Mouse (Mus musculus) natural killer cell, adult 2 months (primary cell): ENCODE results near the gene Mdga2.

Experiments
- DNase-seq, 2 experiments: peaks; one replicate each; pipeline ENCODE4 v3.0.0; 2022; ENCODE audit warnings: low spot score in 2 of 2

Gene Mdga2

DNA sequence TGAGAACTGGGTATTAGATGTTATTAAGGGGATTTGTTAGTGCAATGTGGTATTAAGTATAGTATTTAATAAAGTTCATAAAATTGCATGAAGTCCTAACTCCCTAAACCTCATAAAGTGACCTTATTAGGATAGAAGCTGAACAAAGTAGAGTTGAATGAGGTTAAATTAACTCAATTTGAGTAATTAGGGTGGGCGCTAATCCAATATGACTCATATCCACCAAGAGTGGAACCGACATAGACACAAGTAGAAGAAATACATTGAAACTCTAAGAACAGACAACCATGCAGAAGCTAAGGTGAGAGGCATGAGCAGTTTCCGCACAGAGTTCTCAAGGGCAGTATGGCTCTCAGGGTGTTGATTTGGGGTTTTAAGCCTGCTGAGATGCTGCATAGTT lies 165.7 kb downstream of the Mdga2 start:
- DNase-seq, result no peak

DNA sequence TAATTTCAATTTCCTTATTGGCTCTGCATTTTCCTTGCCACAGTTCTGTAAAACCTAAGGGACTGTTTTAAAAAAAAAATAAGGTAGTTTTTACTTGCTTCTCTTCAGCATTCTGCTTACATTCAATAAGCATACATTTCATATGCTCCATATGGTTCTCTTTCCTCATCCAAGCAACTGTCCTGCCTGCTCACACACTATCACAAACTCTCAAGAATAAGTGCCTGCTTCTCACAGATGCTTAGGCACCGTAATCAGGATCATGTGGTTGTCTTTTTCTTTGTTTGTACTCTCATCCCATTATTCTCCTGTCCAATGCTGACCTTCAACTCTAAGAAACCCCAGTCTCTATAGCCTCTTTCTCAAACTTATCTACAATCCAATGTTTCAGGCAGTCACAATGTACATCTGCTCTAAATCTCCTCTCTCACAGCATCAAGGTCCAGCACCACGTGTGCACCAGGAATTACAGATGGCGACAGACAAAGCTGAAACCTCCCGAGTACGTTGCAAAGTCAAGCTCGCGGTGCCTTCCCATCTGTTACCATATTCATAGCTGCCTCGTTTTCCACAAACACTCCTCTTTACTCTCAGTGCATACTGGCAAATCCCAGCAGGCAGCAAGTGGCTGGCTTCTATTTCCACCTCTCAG lies 177.1 kb downstream of the Mdga2 start:
- no peak for DNase-seq

DNA sequence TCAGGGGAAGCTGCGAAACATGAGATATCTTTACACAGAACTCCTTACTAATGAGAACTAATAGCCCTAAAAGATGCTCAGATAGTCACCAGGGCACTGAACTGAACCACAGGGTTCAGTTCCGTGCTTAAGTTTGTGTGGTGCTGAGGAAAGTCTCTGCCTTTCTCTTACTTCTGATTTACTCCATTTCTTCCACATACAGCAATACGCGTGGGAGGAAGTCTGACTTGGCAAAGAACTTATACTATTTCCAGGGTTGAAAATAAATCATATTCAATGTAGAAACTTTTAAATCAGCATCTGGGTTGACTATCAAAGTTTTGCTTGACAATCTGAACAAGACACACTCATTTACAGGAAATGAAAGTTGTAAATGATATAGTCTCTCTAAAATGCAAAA lies 180.5 kb downstream of the Mdga2 start:
- DNase-seq, result no peak

- DNase-seq, result no peak
Observed at GRCm38 (mm10) chr12:67035509-67036261, 186.7 kb downstream of the Mdga2 start.

GRCm38 (mm10) chr12:67017192-67017591 lies 205.2 kb downstream of the Mdga2 start:
- no peak for DNase-seq

DNA sequence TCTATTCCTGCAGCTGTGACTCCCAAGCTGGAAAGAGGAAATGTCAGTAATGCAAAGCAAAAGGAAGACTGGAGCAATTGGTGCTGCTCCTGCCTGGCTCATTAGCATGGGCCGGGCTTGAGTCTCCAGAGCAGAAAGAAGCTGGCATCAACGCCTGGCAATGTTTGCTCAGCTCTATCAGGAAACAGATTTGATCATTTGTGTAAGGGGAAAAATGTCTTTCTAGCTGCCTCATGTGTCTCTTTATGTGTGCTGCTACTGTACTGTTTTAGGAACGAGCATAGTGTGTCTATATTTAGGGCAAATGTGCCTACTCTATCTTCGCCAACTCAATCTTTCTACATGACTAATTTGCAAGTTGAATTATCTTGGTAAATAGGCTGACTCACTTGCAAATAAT lies 211.0 kb downstream of the Mdga2 start:
- DNase-seq, result no peak

DNA sequence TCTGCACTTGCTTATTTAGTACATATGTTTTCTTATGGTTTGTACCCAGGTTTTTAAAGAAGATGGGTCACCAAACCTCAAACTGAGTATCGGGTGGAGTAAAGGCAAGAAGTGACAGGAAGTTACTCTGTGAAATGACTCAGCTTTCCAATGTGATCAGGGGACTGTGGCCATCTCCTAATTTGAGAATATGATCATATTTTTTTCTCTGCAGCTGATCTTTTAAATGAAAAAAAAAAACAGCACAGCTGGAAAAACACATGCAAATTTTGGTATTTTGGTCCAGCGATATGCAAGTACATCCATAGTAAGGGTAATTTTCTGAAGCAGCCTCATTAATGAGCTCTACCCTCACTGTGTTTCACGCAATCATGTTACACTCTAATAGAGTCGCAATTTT lies 212.0 kb downstream of the Mdga2 start:
- no peak for DNase-seq

DNA sequence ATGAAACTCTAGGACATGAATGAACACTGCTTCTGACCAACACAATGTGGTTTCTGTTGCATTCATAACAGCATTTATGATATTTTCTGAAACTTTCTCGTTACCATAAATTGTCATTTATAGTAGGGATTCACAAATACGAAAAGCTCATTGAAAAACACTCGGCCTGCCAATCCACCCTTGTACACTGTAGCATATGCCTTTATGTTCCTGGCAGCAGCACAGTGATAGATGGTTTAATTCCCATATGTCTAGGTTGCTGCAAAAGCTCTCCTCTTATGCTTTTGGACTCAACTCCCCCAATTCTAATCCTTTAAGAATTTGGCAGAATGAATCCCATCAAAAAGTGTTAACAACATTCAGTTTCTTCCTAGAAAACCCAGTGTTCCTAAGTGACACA lies 213.2 kb downstream of the Mdga2 start:
- DNase-seq, result no peak

DNA sequence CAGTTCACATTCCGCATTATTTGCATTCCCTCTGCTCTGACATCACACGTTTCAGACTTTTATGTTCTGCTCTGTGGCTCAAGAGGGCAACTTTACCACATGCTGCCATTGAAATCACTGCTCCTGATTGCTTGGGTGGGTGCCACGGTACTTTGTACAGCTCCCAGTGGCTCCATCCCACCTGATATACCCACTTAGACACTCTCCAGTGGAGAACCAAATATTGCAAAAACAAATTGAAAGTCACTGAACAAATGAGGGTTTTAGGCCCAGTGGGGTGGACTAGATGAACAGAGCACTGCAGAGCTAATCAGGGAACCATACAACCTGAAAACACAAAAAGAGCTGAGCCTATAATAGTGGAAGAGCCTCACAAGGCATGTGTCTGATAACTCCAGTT lies 268.2 kb downstream of the Mdga2 start:
- DNase-seq, result no peak

DNA sequence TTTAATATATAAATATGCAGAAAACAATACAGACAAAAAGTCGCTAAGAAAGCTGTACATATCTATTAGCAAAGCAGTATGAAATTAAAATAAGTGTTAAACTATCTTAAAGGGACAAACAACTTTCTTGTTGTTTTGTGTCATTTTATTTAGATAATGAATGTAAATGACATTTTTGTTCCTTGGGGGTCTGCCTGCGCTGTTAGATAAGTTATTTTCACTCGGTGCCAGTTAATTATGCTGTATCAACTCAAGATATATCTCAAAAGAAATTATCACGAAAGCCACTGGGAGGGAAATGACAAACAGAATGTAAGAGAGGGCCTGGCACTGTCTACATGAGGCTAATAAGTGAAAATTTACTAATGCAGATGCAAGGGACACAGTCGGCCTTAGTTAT lies 306.6 kb downstream of the Mdga2 start:
- no peak for DNase-seq

GRCm38 (mm10) chr12:66899366-66899765 lies 323.0 kb downstream of the Mdga2 start:
- no peak for DNase-seq

GRCm38 (mm10) chr12:66896790-66897189 lies 325.6 kb downstream of the Mdga2 start:
- no peak for DNase-seq

GRCm38 (mm10) chr12:66890296-66890695 lies 332.1 kb downstream of the Mdga2 start:
- no peak for DNase-seq

- DNase-seq, result no peak
Observed at GRCm38 (mm10) chr12:66889276-66889675, 333.1 kb downstream of the Mdga2 start.

DNA sequence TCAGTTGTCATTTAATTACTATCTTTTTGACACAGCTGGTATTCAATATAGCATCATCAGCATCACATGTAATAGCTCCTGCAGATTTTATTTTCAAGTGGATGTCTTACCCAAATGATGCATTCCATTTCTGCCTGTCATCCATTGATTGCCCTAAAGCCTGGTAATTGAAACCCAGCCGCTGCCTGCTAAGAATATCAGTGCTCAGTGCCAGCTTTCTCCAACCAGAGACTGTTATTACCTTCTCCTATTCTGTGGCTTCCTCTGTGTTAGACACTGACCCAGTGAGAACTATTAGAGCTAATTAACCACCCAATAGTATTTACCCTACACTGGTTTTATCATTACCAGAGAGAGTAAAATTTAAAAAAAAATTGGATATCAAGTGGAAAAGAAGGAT lies 333.7 kb downstream of the Mdga2 start:
- no peak for DNase-seq

GRCm38 (mm10) chr12:66866199-66866598 lies 356.1 kb downstream of the Mdga2 start:
- no peak for DNase-seq

- no peak for DNase-seq
Observed at GRCm38 (mm10) chr12:66853167-66853566, 369.2 kb downstream of the Mdga2 start.

- DNase-seq, result no peak
Observed at GRCm38 (mm10) chr12:66840336-66840735, 382.0 kb downstream of the Mdga2 start.

- DNase-seq, result no peak
Observed at GRCm38 (mm10) chr12:66755653-66756052, 466.7 kb downstream of the Mdga2 start.

DNA sequence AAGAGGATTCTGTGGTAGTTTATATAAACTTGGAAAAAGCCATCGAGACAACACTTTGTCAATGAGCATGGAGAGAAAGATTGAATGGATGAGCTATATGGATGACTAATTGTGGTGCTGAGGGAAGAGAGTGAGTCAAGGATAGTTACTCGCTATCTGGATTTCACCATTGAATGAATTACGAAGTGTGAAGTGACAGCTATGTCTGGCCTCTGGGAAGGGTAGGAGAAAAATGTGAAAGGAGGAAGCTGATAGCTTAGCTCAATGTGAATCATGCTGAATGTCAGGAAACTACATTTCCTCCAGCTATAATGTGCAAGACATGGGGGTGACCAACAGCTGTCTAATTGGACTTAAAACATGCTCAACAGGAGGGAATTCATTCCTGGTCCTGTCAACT lies 487.8 kb downstream of the Mdga2 start:
- no peak for DNase-seq

- DNase-seq, result no peak
Observed at GRCm38 (mm10) chr12:66724474-66724873, 497.9 kb downstream of the Mdga2 start.

DNA sequence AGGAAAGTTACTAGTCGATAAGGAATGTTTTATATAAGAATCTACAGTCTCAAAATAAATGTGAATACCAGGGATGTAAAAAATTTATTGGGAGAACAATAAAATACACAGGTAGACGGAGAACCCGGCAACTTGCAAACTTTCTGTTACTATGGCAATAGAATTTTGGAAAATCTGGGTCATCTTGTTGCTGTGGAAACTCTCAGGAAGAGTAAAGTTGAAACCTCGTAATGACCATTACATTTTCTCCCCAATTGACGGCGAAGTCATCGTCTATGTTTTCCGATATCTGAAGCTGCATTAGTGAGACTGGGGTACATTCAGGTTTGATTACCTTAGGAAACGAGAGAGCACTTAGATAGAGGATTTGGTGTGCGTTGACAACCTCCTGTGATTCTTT lies 514.0 kb downstream of the Mdga2 start:
- no peak for DNase-seq

- DNase-seq, result no peak
Observed at GRCm38 (mm10) chr12:66707431-66707830, 514.9 kb downstream of the Mdga2 start.

GRCm38 (mm10) chr12:66705015-66705414 lies 517.3 kb downstream of the Mdga2 start:
- DNase-seq, result no peak
